ENCODE assay signal across 19 mouse cellular contexts in genomic region chr11:84481661-84482060, GRCm38 (mm10). TPM values are rescaled to one million over a fixed set of nuclear protein-coding genes. Genes with fewer than 3 reads are reported as not detected.
DNase-seq lines count a peak whose midpoint lies in the region; ATAC-seq and TF ChIP-seq lines count a peak whose summit lies in the region.
"Had no signal": no experiment of that assay in that cellular context is flagged by ENCODE, and none has a peak within 500 bp of the region (broad histone marks: within the 10 kb centered on the region; RNA-seq: fewer than 3 reads in every experiment).

No protein-coding gene starts in this region.

- no peaks in the 10 kb centered on the region for H3K27me3 ChIP-seq in hindbrain, embryonic 14.5 days (ENCODE audit: control insufficient read depth, insufficient read depth, low read length)
- H3K27me3 ChIP-seq in hindbrain, embryonic 16.5 days (replicated peaks; ENCODE audit: control insufficient read depth, insufficient read depth, low read length), result no peaks in the 10 kb centered on the region
- no peaks in the 10 kb centered on the region for H3K27me3 ChIP-seq in CH12.LX (replicated peaks)
- H3K27me3 ChIP-seq in midbrain, embryonic 15.5 days (replicated peaks), result no peaks in the 10 kb centered on the region
- H3K27me3 ChIP-seq: liver, embryonic 15.5 days had no signal

- H3K4me1 ChIP-seq in hindbrain, embryonic 14.5 days (replicated peaks; ENCODE audit: control insufficient read depth, insufficient read depth, low read length), result peaks cover 19% of the 10 kb centered on the region
- peaks cover 5% of the 10 kb centered on the region for H3K4me1 ChIP-seq in hindbrain, embryonic 16.5 days (ENCODE audit: control insufficient read depth, insufficient read depth, low read depth, low read length)
- peaks cover 8 to 63% of the 10 kb centered on the region in 2 experiments; a peak in 3 of 4 replicates for H3K4me1 ChIP-seq in CH12.LX (ENCODE audit: control insufficient read depth in 1 of 2, insufficient read depth in 2 of 2)
- no peaks in the 10 kb centered on the region for H3K4me1 ChIP-seq in embryonic fibroblast, embryonic 13.5 days (ENCODE audit: control insufficient read depth, insufficient read depth, low read length)
- H3K4me1 ChIP-seq in midbrain, embryonic 15.5 days, result peaks cover 16% of the 10 kb centered on the region
- H3K4me1 ChIP-seq: liver, embryonic 15.5 days had no signal

- TF ChIP-seq RAD21 in CH12.LX (IDR thresholded peaks at IDR 0.05; ENCODE audit: low read depth, low read length), result no peak

- H3K79me2 ChIP-seq in CH12.LX (replicated peaks; ENCODE audit: control insufficient read depth, extremely low read depth, insufficient read depth, poor library complexity, severe bottlenecking), result peaks cover 33% of the 10 kb centered on the region

- no peak for TF ChIP-seq EP300 in CH12.LX (IDR thresholded peaks at IDR 0.05; ENCODE audit: low read length)

- WGBS in hindbrain, embryonic 14.5 days, result 20% methylated on average over 7 of the region's 7 CpGs
- WGBS in hindbrain, embryonic 16.5 days, result 22% methylated on average over 7 of the region's 7 CpGs
- 14% methylated on average over 7 of the region's 7 CpGs for WGBS in midbrain, embryonic 15.5 days

- TF ChIP-seq CTCF in CH12.LX (conservative IDR thresholded peaks at IDR 0.05 in 1 of 2, IDR thresholded peaks at IDR 0.05 in 1 of 2; ENCODE audit: low read depth in 2 of 2, low read length in 2 of 2), result no peak
- TF ChIP-seq CTCF in embryonic fibroblast, embryonic 13.5 days (IDR thresholded peaks at IDR 0.05; ENCODE audit: borderline replicate concordance, insufficient read depth, low read length), result no peak

- ATAC-seq in hindbrain, embryonic 14.5 days (ENCODE audit: low FRiP score), result no peak
- ATAC-seq in hindbrain, embryonic 16.5 days, result no peak
- no peak for ATAC-seq in midbrain, embryonic 15.5 days (replicated peaks)

- no peak overlapping the region for H3K9ac ChIP-seq in hindbrain, embryonic 14.5 days
- H3K9ac ChIP-seq in hindbrain, embryonic 16.5 days (ENCODE audit: low read depth, low read length), result no peak overlapping the region
- no peak overlapping the region for H3K9ac ChIP-seq in CH12.LX (ENCODE audit: insufficient read depth, low read depth)
- no peak overlapping the region for H3K9ac ChIP-seq in midbrain, embryonic 15.5 days
- H3K9ac ChIP-seq: liver, embryonic 15.5 days had no signal

- no peaks in the 10 kb centered on the region for H3K9me3 ChIP-seq in hindbrain, embryonic 14.5 days (ENCODE audit: control insufficient read depth, low read length)
- no peaks in the 10 kb centered on the region for H3K9me3 ChIP-seq in hindbrain, embryonic 16.5 days (ENCODE audit: control insufficient read depth, low read length)
- H3K9me3 ChIP-seq in CH12.LX (replicated peaks; ENCODE audit: low read length), result no peaks in the 10 kb centered on the region
- H3K9me3 ChIP-seq in midbrain, embryonic 15.5 days, result no peaks in the 10 kb centered on the region
- H3K9me3 ChIP-seq: G1E; liver, embryonic 15.5 days had no signal

- H3K4me2 ChIP-seq in hindbrain, embryonic 14.5 days (replicated peaks), result no peak overlapping the region
- H3K4me2 ChIP-seq in hindbrain, embryonic 16.5 days (ENCODE audit: low read length), result no peak overlapping the region
- peak overlapping the region; percentile 36 for H3K4me2 ChIP-seq in CH12.LX (ENCODE audit: insufficient read depth, low read depth, poor library complexity, severe bottlenecking)
- peak overlapping the region; percentile 4; the same call in 1 of the 2 replicates for H3K4me2 ChIP-seq in midbrain, embryonic 15.5 days
- H3K4me2 ChIP-seq: liver, embryonic 15.5 days had no signal

- in situ Hi-C loops in CH12.LX (cut with MboI; ENCODE audit: low pct_ligation_motif_present, low pct_unique_long_range_greater_than_20kb, low sequenced_read_pairs), result no loop called here

- no peaks in the 10 kb centered on the region for H3K36me3 ChIP-seq in hindbrain, embryonic 14.5 days (replicated peaks; ENCODE audit: control insufficient read depth, insufficient read depth)
- H3K36me3 ChIP-seq in hindbrain, embryonic 16.5 days (ENCODE audit: control insufficient read depth, insufficient read depth, low read length), result no peaks in the 10 kb centered on the region
- peaks cover 0 to 39% of the 10 kb centered on the region in 2 experiments for H3K36me3 ChIP-seq in CH12.LX (replicated peaks in 1 of 2; ENCODE audit: control insufficient read depth in 1 of 2, insufficient read depth in 1 of 2, low read length in 1 of 2)
- no peaks in the 10 kb centered on the region for H3K36me3 ChIP-seq in midbrain, embryonic 15.5 days (replicated peaks)
- H3K36me3 ChIP-seq: liver, embryonic 15.5 days had no signal

- no peak overlapping the region for H3K4me3 ChIP-seq in hindbrain, embryonic 14.5 days (replicated peaks; ENCODE audit: low read length)
- no peak overlapping the region for H3K4me3 ChIP-seq in hindbrain, embryonic 16.5 days (ENCODE audit: low read length)
- no peak overlapping the region for H3K4me3 ChIP-seq in CH12.LX (replicated peaks in 1 of 3; ENCODE audit: low read depth in 2 of 3, low read length in 2 of 3, poor library complexity in 1 of 3)
- H3K4me3 ChIP-seq in embryonic fibroblast, embryonic 13.5 days (ENCODE audit: insufficient read depth, low read length), result no peak overlapping the region
- no peak overlapping the region for H3K4me3 ChIP-seq in midbrain, embryonic 15.5 days
- H3K4me3 ChIP-seq: liver, embryonic 15.5 days had no signal

- peak; percentile 53 for DNase-seq in hindbrain, embryonic 14.5 days (ENCODE audit: low spot score)
- DNase-seq in CH12.LX (ENCODE audit: extremely low read depth), result peak; percentile 39
- no peak for DNase-seq in urinary bladder, postnatal 4 days (ENCODE audit: low spot score in 2 of 2)
- no peak for DNase-seq in adrenal gland, adult (ENCODE audit: inconsistent age in 2 of 2, low spot score in 1 of 2)
- DNase-seq: adrenal gland, adult 2 months; cerebellum, adult 11 months; cerebellum, postnatal 14 days; gastrocnemius, postnatal 14 days; kidney, postnatal 10 days; layer of hippocampus, adult 9-11 months; lung, postnatal 14 days had no signal

- dilution Hi-C loops in CH12.LX (cut with MboI; ENCODE audit: extremely low pct_ligation_motif_present, extremely low pct_unique_long_range_greater_than_20kb, low sequenced_read_pairs), result no loop called here

- peak overlapping the region; percentile 78 for H3K27ac ChIP-seq in hindbrain, embryonic 14.5 days
- H3K27ac ChIP-seq in hindbrain, embryonic 16.5 days (ENCODE audit: low read depth, low read length), result no peak overlapping the region
- no peak overlapping the region for H3K27ac ChIP-seq in CH12.LX (ENCODE audit: insufficient read depth, low read depth)
- H3K27ac ChIP-seq in embryonic fibroblast, embryonic 13.5 days (ENCODE audit: insufficient read depth, low read length), result peak overlapping the region; percentile 32
- H3K27ac ChIP-seq in midbrain, embryonic 15.5 days, result peak overlapping the region; percentile 50; the same call in 1 of the 2 replicates
- H3K27ac ChIP-seq: liver, embryonic 15.5 days; stomach, postnatal 0 days had no signal

- TF ChIP-seq POLR2A in CH12.LX (IDR thresholded peaks at IDR 0.05; ENCODE audit: low read depth, low read length), result no peak
- no peak for TF ChIP-seq POLR2A in embryonic fibroblast, embryonic 13.5 days (IDR thresholded peaks at IDR 0.05; ENCODE audit: low read depth, low read length)

TF ChIP-seq in CH12.LX, 34 proteins besides CTCF, POLR2A, EP300 and RAD21 (continues in another document):
- TF ChIP-seq MAZ (IDR thresholded peaks at IDR 0.05; ENCODE audit: low read depth, low read length) (no peak), ZMIZ1 (IDR thresholded peaks at IDR 0.05; ENCODE audit: low read depth, low read length) (no peak), MEF2A (IDR thresholded peaks at IDR 0.05; ENCODE audit: borderline replicate concordance, low read depth, low read length) (no peak), JUN (IDR thresholded peaks at IDR 0.05; ENCODE audit: insufficient read depth, low read depth, low read length) (no peak), TBP (conservative IDR thresholded peaks at IDR 0.05; ENCODE audit: low read depth, low read length) (no peak), ELF1 (IDR thresholded peaks at IDR 0.05; ENCODE audit: low read depth, low read length) (no peak), NRF1 (IDR thresholded peaks at IDR 0.05; ENCODE audit: low read depth, low read length) (no peak), RCOR1 (conservative IDR thresholded peaks at IDR 0.05; ENCODE audit: low read depth, low read length) (no peak), E2F4 (IDR thresholded peaks at IDR 0.05; ENCODE audit: insufficient replicate concordance, low read depth, low read length) (no peak), CHD1 (IDR thresholded peaks at IDR 0.05; ENCODE audit: low read depth, low read length) (no peak), MXI1 (IDR thresholded peaks at IDR 0.05; ENCODE audit: low read depth, low read length) (no peak), ZC3H11A (IDR thresholded peaks at IDR 0.05; ENCODE audit: low read depth, low read length) (no peak), SMC3 (IDR thresholded peaks at IDR 0.05; ENCODE audit: low read depth, low read length) (no peak), GABPA (IDR thresholded peaks at IDR 0.05; ENCODE audit: insufficient replicate concordance, low read depth, low read length) (no peak), MAX (IDR thresholded peaks at IDR 0.05; ENCODE audit: low read length) (no peak), ETS1 (conservative IDR thresholded peaks at IDR 0.05; ENCODE audit: low read depth, low read length) (no peak), CHD2 (IDR thresholded peaks at IDR 0.05; ENCODE audit: low read length) (no peak)

RNA-seq across cellular contexts. Expression of gene Aatf, which starts 31.7 kb away (rescaled TPM):
- 44.5 and 45.3 TPM in 2 replicates for polyA plus RNA-seq in hindbrain, embryonic 14.5 days (2014; fragmentation: Nextera tagmentation; extraction: Ambion mirVana)
- 51.0 and 52.1 TPM in 2 replicates for polyA plus RNA-seq in hindbrain, embryonic 16.5 days (2015; fragmentation: Nextera tagmentation; extraction: Ambion mirVana)
- total RNA-seq in CH12.LX (2012; rRNA removed) (71.7 and 99.7 TPM in 2 replicates), CH12.LX (2014; rRNA removed) (69.8 and 78.0 TPM in 2 replicates)
- polyA plus RNA-seq in CH12.LX (2012; ENCODE audit: insufficient read length, low read depth), result 112 and 127 TPM in 2 replicates
- polyA plus RNA-seq in embryonic fibroblast, embryonic 13.5 days (2011; ENCODE audit: insufficient read length, low read depth, missing spikeins), result 35.1 and 37.3 TPM in 2 replicates
- 49.2 and 53.2 TPM in 2 replicates for polyA plus RNA-seq in midbrain, embryonic 15.5 days (2015; fragmentation: Nextera tagmentation; extraction: Ambion mirVana)

RNA-seq across cellular contexts. Expression of gene Lhx1, which starts 43.7 kb away (rescaled TPM):
- polyA plus RNA-seq in hindbrain, embryonic 14.5 days (2014; fragmentation: Nextera tagmentation; extraction: Ambion mirVana), result 43.2 and 46.4 TPM in 2 replicates
- polyA plus RNA-seq in hindbrain, embryonic 16.5 days (2015; fragmentation: Nextera tagmentation; extraction: Ambion mirVana), result 35.9 and 43.0 TPM in 2 replicates
- 0.04 TPM in 1 of 2 replicates, not detected in the other for total RNA-seq in CH12.LX (2012; rRNA removed)
- total RNA-seq in CH12.LX (2014; rRNA removed), result not detected in 2 replicates
- polyA plus RNA-seq in CH12.LX (2012; ENCODE audit: insufficient read length, low read depth), result not detected in 2 replicates
- polyA plus RNA-seq in embryonic fibroblast, embryonic 13.5 days (2011; ENCODE audit: insufficient read length, low read depth, missing spikeins), result not detected in 2 replicates
- polyA plus RNA-seq in midbrain, embryonic 15.5 days (2015; fragmentation: Nextera tagmentation; extraction: Ambion mirVana), result 36.8 and 43.3 TPM in 2 replicates
- total RNA-seq: adrenal gland, adult 2 months; gastrocnemius, postnatal 14 days; heart, adult 8-10 months had no signal
- polyA plus RNA-seq: adrenal gland, adult 2 months; G1E; heart, embryonic 16.5 days; stomach, postnatal 0 days had no signal

Comparison
In these comparisons a context has a peak if more than half of its experiments do, and no peak if none do; other contexts are left out.
1. H3K27ac ChIP-seq: peak in hindbrain, embryonic 14.5 days (single experiment), embryonic fibroblast, embryonic 13.5 days (single experiment) and midbrain, embryonic 15.5 days (single experiment); none in hindbrain, embryonic 16.5 days (single experiment) and CH12.LX (single experiment).
2. DNase-seq: peak in hindbrain, embryonic 14.5 days (single experiment) and CH12.LX (single experiment); none in urinary bladder, postnatal 4 days (0 of 2) and adrenal gland, adult (0 of 2).
3. H3K4me2 ChIP-seq: peak in CH12.LX (single experiment) and midbrain, embryonic 15.5 days (single experiment); none in hindbrain, embryonic 14.5 days (single experiment) and hindbrain, embryonic 16.5 days (single experiment).
4. RNA of gene Lhx1, which starts 43.7 kb away (polyA plus RNA-seq): 36.8 to 43.3 TPM in midbrain, embryonic 15.5 days, 43.2 to 46.4 TPM in hindbrain, embryonic 14.5 days and 35.9 to 43.0 TPM in hindbrain, embryonic 16.5 days; not detected in embryonic fibroblast, embryonic 13.5 days and not detected in CH12.LX; every median in the first group is over 10 times any median in the second.